10 mouse cellular contexts compared by ENCODE assay signal in genomic region chr5:74171768-74172167, GRCm38 (mm10). TPM values are rescaled to one million over a fixed set of nuclear protein-coding genes. Genes with fewer than 3 reads are reported as not detected.
DNase-seq lines count a peak whose midpoint lies in the region; ATAC-seq and TF ChIP-seq lines count a peak whose summit lies in the region.
"Had no signal": no experiment of that assay in that cellular context is flagged by ENCODE, and none has a peak within 500 bp of the region (broad histone marks: within the 10 kb centered on the region; RNA-seq: fewer than 3 reads in every experiment).

No protein-coding gene starts in this region.

- no peaks in the 10 kb centered on the region for H3K36me3 ChIP-seq in intestine, embryonic 15.5 days
- H3K36me3 ChIP-seq in intestine, postnatal 0 days (ENCODE audit: control insufficient read depth, insufficient read depth): no peaks in the 10 kb centered on the region
- H3K36me3 ChIP-seq in embryonic facial prominence, embryonic 10.5 days (replicated peaks): no peaks in the 10 kb centered on the region
- no peaks in the 10 kb centered on the region for H3K36me3 ChIP-seq in embryonic facial prominence, embryonic 13.5 days
- no peaks in the 10 kb centered on the region for H3K36me3 ChIP-seq in liver, embryonic 16.5 days (ENCODE audit: control insufficient read depth, insufficient read depth)

- H3K4me3 ChIP-seq in intestine, embryonic 15.5 days (replicated peaks): no peak overlapping the region
- no peak overlapping the region for H3K4me3 ChIP-seq in intestine, postnatal 0 days (ENCODE audit: low read depth, low read length)
- H3K4me3 ChIP-seq in embryonic facial prominence, embryonic 10.5 days: no peak overlapping the region; the same call in 1 of the 2 replicates
- no peak overlapping the region for H3K4me3 ChIP-seq in embryonic facial prominence, embryonic 13.5 days
- H3K4me3 ChIP-seq in liver, embryonic 16.5 days (ENCODE audit: low read depth, low read length): no peak overlapping the region
- H3K4me3 ChIP-seq: megakaryocyte, embryonic 14.5 days had no signal

- TF ChIP-seq CTCF in intestine, postnatal 0 days (IDR thresholded peaks at IDR 0.05; ENCODE audit: low read depth): no peak

- no peak overlapping the region for H3K27ac ChIP-seq in intestine, embryonic 15.5 days
- H3K27ac ChIP-seq in intestine, postnatal 0 days (ENCODE audit: low read depth, low read length): no peak overlapping the region
- H3K27ac ChIP-seq in embryonic facial prominence, embryonic 10.5 days (replicated peaks): peak overlapping the region; percentile 89
- H3K27ac ChIP-seq in embryonic facial prominence, embryonic 13.5 days: peak overlapping the region; percentile 90
- no peak overlapping the region for H3K27ac ChIP-seq in liver, embryonic 16.5 days (ENCODE audit: low read length)

- peaks cover 35% of the 10 kb centered on the region for H3K4me1 ChIP-seq in intestine, embryonic 15.5 days (replicated peaks)
- no peaks in the 10 kb centered on the region for H3K4me1 ChIP-seq in intestine, postnatal 0 days (replicated peaks; ENCODE audit: control insufficient read depth, insufficient read depth, low read length)
- peaks cover 75% of the 10 kb centered on the region for H3K4me1 ChIP-seq in embryonic facial prominence, embryonic 10.5 days
- H3K4me1 ChIP-seq in embryonic facial prominence, embryonic 13.5 days: peaks cover 72% of the 10 kb centered on the region
- H3K4me1 ChIP-seq in liver, embryonic 16.5 days (ENCODE audit: control insufficient read depth, low read depth, low read length): no peaks in the 10 kb centered on the region

- H3K9ac ChIP-seq in intestine, embryonic 15.5 days: no peak overlapping the region
- H3K9ac ChIP-seq in intestine, postnatal 0 days (ENCODE audit: low read depth, low read length): no peak overlapping the region
- H3K9ac ChIP-seq in embryonic facial prominence, embryonic 13.5 days: no peak overlapping the region
- no peak overlapping the region for H3K9ac ChIP-seq in liver, embryonic 16.5 days (ENCODE audit: low read depth, low read length)

- WGBS in intestine, embryonic 15.5 days: 67% methylated on average over 9 of the region's 9 CpGs
- 54% methylated on average over 9 of the region's 9 CpGs for WGBS in intestine, postnatal 0 days
- WGBS in embryonic facial prominence, embryonic 10.5 days: 58% methylated on average over 9 of the region's 9 CpGs
- WGBS in embryonic facial prominence, embryonic 13.5 days: 52% methylated on average over 9 of the region's 9 CpGs
- 54% methylated on average over 9 of the region's 9 CpGs for WGBS in liver, embryonic 16.5 days (ENCODE audit: insufficient replicate concordance)

- H3K9me3 ChIP-seq in intestine, embryonic 15.5 days: no peaks in the 10 kb centered on the region
- H3K9me3 ChIP-seq in intestine, postnatal 0 days (ENCODE audit: control insufficient read depth): no peaks in the 10 kb centered on the region
- H3K9me3 ChIP-seq in embryonic facial prominence, embryonic 10.5 days: no peaks in the 10 kb centered on the region
- H3K9me3 ChIP-seq in embryonic facial prominence, embryonic 13.5 days: no peaks in the 10 kb centered on the region
- H3K9me3 ChIP-seq in liver, embryonic 16.5 days (replicated peaks; ENCODE audit: control insufficient read depth, low read length): no peaks in the 10 kb centered on the region
- H3K9me3 ChIP-seq: megakaryocyte, embryonic 14.5 days had no signal

- peak; percentile 68; the same call in 1 of the 2 replicates for ATAC-seq in intestine, embryonic 15.5 days
- ATAC-seq in intestine, postnatal 0 days: no peak
- ATAC-seq in embryonic facial prominence, embryonic 13.5 days (ENCODE audit: insufficient number of reproducible peaks, insufficient read depth, low FRiP score, low TSS enrichment, low read depth): no peak
- peak; percentile 48; the same call in 1 of the 2 replicates for ATAC-seq in liver, embryonic 16.5 days (ENCODE audit: low read depth)
- no peak for ATAC-seq in inflammation-experienced regulatory T-cells, adult 6 months

- DNase-seq in embryonic facial prominence, embryonic 10.5 days (ENCODE audit: low spot score): peak; percentile 61
- DNase-seq in retina, postnatal 1 day: no peak
- DNase-seq: cerebellum, postnatal 14 days; gastrocnemius, adult 2 months had no signal

- no peaks in the 10 kb centered on the region for H3K27me3 ChIP-seq in intestine, embryonic 15.5 days (replicated peaks)
- H3K27me3 ChIP-seq in intestine, postnatal 0 days (replicated peaks; ENCODE audit: control insufficient read depth, insufficient read depth, low read length): no peaks in the 10 kb centered on the region
- no peaks in the 10 kb centered on the region for H3K27me3 ChIP-seq in embryonic facial prominence, embryonic 10.5 days (replicated peaks; ENCODE audit: low read depth, poor library complexity, severe bottlenecking)
- H3K27me3 ChIP-seq in embryonic facial prominence, embryonic 13.5 days: no peaks in the 10 kb centered on the region
- no peaks in the 10 kb centered on the region for H3K27me3 ChIP-seq in liver, embryonic 16.5 days (ENCODE audit: control insufficient read depth, insufficient read depth, low read depth, low read length)

- no peak overlapping the region for H3K4me2 ChIP-seq in intestine, embryonic 15.5 days (replicated peaks)
- H3K4me2 ChIP-seq in intestine, postnatal 0 days (replicated peaks; ENCODE audit: low read depth): no peak overlapping the region
- no peak overlapping the region for H3K4me2 ChIP-seq in embryonic facial prominence, embryonic 13.5 days
- H3K4me2 ChIP-seq in liver, embryonic 16.5 days (ENCODE audit: low read depth, low read length): no peak overlapping the region

RNA-seq across cellular contexts. Expression of gene Rasl11b, which starts 23.3 kb away (rescaled TPM):
- 34.9 and 38.3 TPM in 2 replicates for polyA plus RNA-seq in intestine, embryonic 15.5 days (2015; fragmentation: Nextera tagmentation; extraction: Ambion mirVana)
- polyA plus RNA-seq in intestine, postnatal 0 days (2015; fragmentation: Nextera tagmentation; extraction: Ambion mirVana): 15.9 and 19.4 TPM in 2 replicates
- 46.3 and 58.0 TPM in 2 replicates for polyA plus RNA-seq in embryonic facial prominence, embryonic 10.5 days (2016; fragmentation: Nextera tagmentation; extraction: Ambion mirVana)
- 148 and 177 TPM in 2 replicates for polyA plus RNA-seq in embryonic facial prominence, embryonic 13.5 days (2015; fragmentation: Nextera tagmentation; extraction: Ambion mirVana)
- polyA plus RNA-seq in liver, embryonic 16.5 days (2015; fragmentation: Nextera tagmentation; extraction: Ambion mirVana): 3.8 and 4.7 TPM in 2 replicates
- 1 to 10 TPM in 2 of 3 experiments, under 1 TPM in 1; 0.53 to 2.9 (median 1.2) TPM for polyA plus RNA-seq in inflammation-experienced regulatory T-cells, adult 6 months (2017; shearing (Covaris generic))

Comparison
In these comparisons a context has a peak if more than half of its experiments do, and no peak if none do; other contexts are left out.
1. ATAC-seq: peak in intestine, embryonic 15.5 days (single experiment) and liver, embryonic 16.5 days (single experiment); none in intestine, postnatal 0 days (single experiment), embryonic facial prominence, embryonic 13.5 days (single experiment) and inflammation-experienced regulatory T-cells, adult 6 months (single experiment).
2. H3K27ac ChIP-seq: peak in embryonic facial prominence, embryonic 10.5 days (single experiment) and embryonic facial prominence, embryonic 13.5 days (single experiment); none in intestine, embryonic 15.5 days (single experiment), intestine, postnatal 0 days (single experiment) and liver, embryonic 16.5 days (single experiment).